Mouse (Mus musculus) cortical plate, adult 2 months (tissue): ENCODE results near the gene Jph4.
A peak's percentile ranks its signal among the peaks of the same experiment; 100 is the strongest.

ENCODE experiments used
- CTCF ChIP-seq: fragments of 200-500 bp; IDR thresholded peaks from 2 replicates; pipeline ENCODE4 v1.5.1; 2011; ENCODE audit warnings: mild to moderate bottlenecking, control low read depth, low read length; ENCODE audit not compliant: insufficient read depth; ENCODE audit errors: extremely low read depth
- POLR2A ChIP-seq: fragments of 200-500 bp; IDR thresholded peaks from 2 replicates; pipeline ENCODE4 v1.6.1; 2011; ENCODE audit warnings: mild to moderate bottlenecking, low read length, control low read depth; ENCODE audit not compliant: insufficient read depth; ENCODE audit errors: extremely low read depth

GRCm38 (mm10) chr14:55105836-55106809 lies 10.6 kb downstream of the Jph4 start, which contains the start of gene Ap1g2:
- 0 out of 2 replicates have a peak, but pooled peaks have one; percentile 28 for TF ChIP-seq CTCF
- peak; percentile 91 for TF ChIP-seq POLR2A
